Mouse (Mus musculus): Measurements from ENCODE around the gene Dgkg. TPM values are rescaled to one million over a fixed set of nuclear protein-coding genes. Genes with fewer than 3 reads are reported as not detected.

The Dgkg gene
- 0.02 and 0.14 TPM in 2 replicates for polyA plus RNA-seq (2012; rRNA removed)

GRCm38 (mm10) chr16:22656533-22657444 lies at the start of gene Dgkg:
Gene Dgkg, minus strand, starts transcription at chr16:22657221.

GRCm38 (mm10) chr16:22439499-22440177 lies 217.4 kb downstream of the Dgkg start, which contains the start of gene Etv5:
Gene Etv5, minus strand, starts transcription at chr16:22439719.

Other genes with a start within 250 kb of the Dgkg start
- gene Etv5, start 217.5 kb downstream of the Dgkg start, polyA plus RNA-seq (2012; rRNA removed) = 9.7 and 23.4 TPM in 2 replicates
- not detected in 2 replicates for gene Crygs, start 154.4 kb upstream of the Dgkg start, polyA plus RNA-seq (2012; rRNA removed)
- 26.3 and 27.4 TPM in 2 replicates for gene Tbccd1, start 200.4 kb upstream of the Dgkg start, polyA plus RNA-seq (2012; rRNA removed)
- gene Dnajb11, start 200.6 kb upstream of the Dgkg start, polyA plus RNA-seq (2012; rRNA removed) = 46.5 and 50.5 TPM in 2 replicates
- gene Ahsg, start 234.1 kb upstream of the Dgkg start, polyA plus RNA-seq (2012; rRNA removed) = 4.4 and 8.3 TPM in 2 replicates

Data from central nervous system, embryonic 11.5 days (tissue).